Mouse (Mus musculus): Measurements from ENCODE around the gene Gbp5. TPM values are rescaled to one million over a fixed set of nuclear protein-coding genes. Genes with fewer than 3 reads are reported as not detected.
"Not testable (repeated sequence)": the region's sequence is repeated elsewhere in the genome, so short reads cannot be mapped to it uniquely, and the experiment has no call there.

Gbp5 gene
- polyA plus RNA-seq, 1 experiment: 0.10 TPM

DNA sequence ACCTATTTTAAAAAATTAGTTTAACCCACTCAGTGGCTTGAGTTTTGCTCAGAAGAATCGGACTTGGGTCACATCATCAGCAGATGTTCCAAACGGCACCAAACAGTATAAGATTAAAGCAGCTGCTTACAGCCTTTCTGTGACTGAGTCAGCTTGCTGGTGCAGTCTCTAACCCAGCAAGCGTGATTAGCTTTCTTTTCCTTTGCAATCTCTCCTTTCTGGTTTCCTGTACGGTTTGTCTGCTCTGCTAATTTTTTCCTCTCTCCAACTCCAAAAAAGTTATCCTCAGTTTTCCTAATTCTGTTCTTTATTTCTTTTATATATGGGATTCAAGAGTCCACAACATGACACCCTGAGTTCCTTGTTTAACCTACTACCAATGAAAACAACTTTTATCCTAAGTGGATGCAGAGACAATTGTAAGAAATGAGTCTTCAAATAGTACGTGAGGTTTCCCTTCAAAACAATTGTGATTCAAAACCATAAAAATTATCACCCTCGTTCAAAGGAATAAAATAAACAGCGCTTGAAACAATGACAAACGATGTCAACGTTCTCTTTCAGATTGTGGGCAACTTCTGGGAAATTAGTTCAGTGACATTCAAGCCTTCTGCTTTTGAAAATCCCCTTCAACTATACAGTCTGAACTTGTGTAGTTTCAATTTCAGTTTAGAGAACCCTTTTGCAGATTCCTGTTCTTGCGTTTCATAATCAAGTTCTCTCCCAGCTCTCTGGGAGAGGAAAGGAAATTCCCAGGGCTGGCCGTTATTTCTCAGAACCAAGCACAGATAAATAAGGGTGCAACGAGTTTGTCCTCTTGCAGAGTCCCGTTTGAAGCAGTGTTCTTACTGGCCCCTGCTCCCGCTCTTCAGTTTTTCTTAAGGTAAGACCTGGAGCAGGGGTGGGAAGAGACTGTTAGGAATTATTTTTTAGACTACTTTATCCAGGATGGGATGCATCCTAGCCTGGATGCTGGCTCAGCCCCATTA is 2.6 kb downstream of the Gbp5 start:
- TF ChIP-seq CTCF (IDR thresholded peaks at IDR 0.05; ENCODE audit: borderline replicate concordance, extremely low read depth, insufficient read depth, insufficient read length): no peak
- TF ChIP-seq POLR2A (IDR thresholded peaks at IDR 0.05; ENCODE audit: borderline replicate concordance, extremely low read depth, insufficient read depth, insufficient read length, poor library complexity, severe bottlenecking): no peak
- DNase-seq (ENCODE audit: low read depth): peak; percentile 4

- DNase-seq (ENCODE audit: low read depth): peak; percentile 13
- no peak for TF ChIP-seq POLR2A (IDR thresholded peaks at IDR 0.05; ENCODE audit: borderline replicate concordance, extremely low read depth, insufficient read depth, insufficient read length, poor library complexity, severe bottlenecking)
- no peak for TF ChIP-seq CTCF (IDR thresholded peaks at IDR 0.05; ENCODE audit: borderline replicate concordance, extremely low read depth, insufficient read depth, insufficient read length)
Observed at GRCm38 (mm10) chr3:142497123-142497841, 3.5 kb downstream of the Gbp5 start.

DNA sequence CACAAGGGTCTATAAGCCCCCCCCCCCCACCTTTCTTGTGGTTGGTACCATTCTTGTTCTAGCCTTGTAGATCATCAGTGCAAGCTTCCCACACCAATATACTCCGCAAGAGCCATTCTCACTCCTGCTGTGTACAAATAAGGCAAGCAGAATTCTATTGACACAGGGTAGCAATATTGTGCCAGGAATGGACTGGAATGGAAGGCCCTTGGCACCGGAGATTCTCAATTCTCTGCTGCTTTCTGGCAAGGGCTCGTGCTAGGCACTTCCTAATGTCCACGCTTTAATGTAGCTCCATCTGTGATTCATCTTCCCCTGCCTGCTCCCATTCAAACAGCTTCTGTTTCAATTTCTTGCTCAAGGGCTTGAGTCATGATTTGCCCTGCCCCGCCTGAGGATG is 5.2 kb downstream of the Gbp5 start:
- peak; percentile 63 for DNase-seq (ENCODE audit: low read depth)
- no peak for TF ChIP-seq POLR2A (IDR thresholded peaks at IDR 0.05; ENCODE audit: borderline replicate concordance, extremely low read depth, insufficient read depth, insufficient read length, poor library complexity, severe bottlenecking)

DNA sequence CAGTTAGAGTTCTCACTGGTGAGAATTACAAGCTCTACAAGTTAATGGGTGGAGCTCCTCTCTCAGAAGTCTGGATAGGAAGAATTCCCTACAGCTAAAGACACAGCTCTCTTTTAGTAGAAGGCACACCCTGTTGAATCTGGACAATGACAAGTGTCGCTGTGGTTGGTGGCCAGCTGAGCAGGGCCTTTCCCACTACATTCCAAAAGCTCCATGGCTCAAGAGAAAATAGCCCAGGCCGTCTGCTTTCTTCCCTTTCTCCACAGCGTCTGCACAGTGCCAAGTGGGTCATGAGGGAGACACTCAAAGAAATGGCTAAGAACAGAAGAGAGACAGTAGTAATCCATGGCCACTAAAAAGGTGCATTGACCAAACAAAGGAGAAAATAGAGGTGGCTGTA is 34.3 kb downstream of the Gbp5 start:
- TF ChIP-seq CTCF (IDR thresholded peaks at IDR 0.05; ENCODE audit: borderline replicate concordance, extremely low read depth, insufficient read depth, insufficient read length) (no peak), POLR2A (IDR thresholded peaks at IDR 0.05; ENCODE audit: borderline replicate concordance, extremely low read depth, insufficient read depth, insufficient read length, poor library complexity, severe bottlenecking) (no peak)
- DNase-seq (ENCODE audit: low read depth): no peak

- no peak for TF ChIP-seq POLR2A (IDR thresholded peaks at IDR 0.05; ENCODE audit: borderline replicate concordance, extremely low read depth, insufficient read depth, insufficient read length, poor library complexity, severe bottlenecking)
- no peak for TF ChIP-seq CTCF (IDR thresholded peaks at IDR 0.05; ENCODE audit: borderline replicate concordance, extremely low read depth, insufficient read depth, insufficient read length)
- DNase-seq (ENCODE audit: low read depth): no peak
Observed at GRCm38 (mm10) chr3:142529597-142529996, 35.8 kb downstream of the Gbp5 start.

- DNase-seq (ENCODE audit: low read depth): peak; percentile 69
- TF ChIP-seq CTCF (IDR thresholded peaks at IDR 0.05; ENCODE audit: borderline replicate concordance, extremely low read depth, insufficient read depth, insufficient read length) (no peak), POLR2A (IDR thresholded peaks at IDR 0.05; ENCODE audit: borderline replicate concordance, extremely low read depth, insufficient read depth, insufficient read length, poor library complexity, severe bottlenecking) (no peak)
Observed at GRCm38 (mm10) chr3:142530087-142530953, 36.5 kb downstream of the Gbp5 start, which contains the start of gene Gbp7. TSS of gene Gbp7 (plus strand) at chr3:142530342.

GRCm38 (mm10) chr3:142531595-142531994 is 37.8 kb downstream of the Gbp5 start:
- DNase-seq (ENCODE audit: low read depth): no peak
- no peak for TF ChIP-seq CTCF (IDR thresholded peaks at IDR 0.05; ENCODE audit: borderline replicate concordance, extremely low read depth, insufficient read depth, insufficient read length)
- no peak for TF ChIP-seq POLR2A (IDR thresholded peaks at IDR 0.05; ENCODE audit: borderline replicate concordance, extremely low read depth, insufficient read depth, insufficient read length, poor library complexity, severe bottlenecking)

- no peak for DNase-seq (ENCODE audit: low read depth)
- no peak for TF ChIP-seq POLR2A (IDR thresholded peaks at IDR 0.05; ENCODE audit: borderline replicate concordance, extremely low read depth, insufficient read depth, insufficient read length, poor library complexity, severe bottlenecking)
- TF ChIP-seq CTCF (IDR thresholded peaks at IDR 0.05; ENCODE audit: borderline replicate concordance, extremely low read depth, insufficient read depth, insufficient read length): no peak
Observed at GRCm38 (mm10) chr3:142533185-142533584, 39.4 kb downstream of the Gbp5 start.

GRCm38 (mm10) chr3:142535667-142536066 is 41.9 kb downstream of the Gbp5 start:
- no peak for DNase-seq (ENCODE audit: low read depth)
- TF ChIP-seq POLR2A (IDR thresholded peaks at IDR 0.05; ENCODE audit: borderline replicate concordance, extremely low read depth, insufficient read depth, insufficient read length, poor library complexity, severe bottlenecking) (no peak), CTCF (IDR thresholded peaks at IDR 0.05; ENCODE audit: borderline replicate concordance, extremely low read depth, insufficient read depth, insufficient read length) (no peak)

- no peak for DNase-seq (ENCODE audit: low read depth)
- TF ChIP-seq POLR2A (IDR thresholded peaks at IDR 0.05; ENCODE audit: borderline replicate concordance, extremely low read depth, insufficient read depth, insufficient read length, poor library complexity, severe bottlenecking) (no peak), CTCF (IDR thresholded peaks at IDR 0.05; ENCODE audit: borderline replicate concordance, extremely low read depth, insufficient read depth, insufficient read length) (no peak)
Observed at GRCm38 (mm10) chr3:142541391-142541790, 47.6 kb downstream of the Gbp5 start.

- not testable (repeated sequence) for DNase-seq (ENCODE audit: low read depth)
Observed at GRCm38 (mm10) chr3:142542776-142543175, 49.0 kb downstream of the Gbp5 start.
